Mouse (Mus musculus) testis, adult 2 months (tissue): ENCODE data around the gene Dync2h1. TPM values are rescaled to one million over a fixed set of nuclear protein-coding genes. Genes with fewer than 3 reads are reported as not detected.

Source experiments
- H3K27ac ChIP-seq: fragments of 200-500 bp; 2 replicates; pipeline ENCODE4 v1.5.1; 2012; ENCODE audit warnings: low read depth, low read length; ENCODE audit not compliant: control insufficient read depth, insufficient read depth
- H3K27me3 ChIP-seq: fragments of 200-500 bp; 2 replicates; pipeline ENCODE4 v1.6.1; 2012; ENCODE audit warnings: mild to moderate bottlenecking, low read length, moderate library complexity; ENCODE audit not compliant: control insufficient read depth, insufficient read depth
- H3K36me3 ChIP-seq: fragments of 200-500 bp; 2 replicates; pipeline ENCODE4 v1.6.1; 2012; ENCODE audit warnings: mild to moderate bottlenecking, low read length; ENCODE audit not compliant: control insufficient read depth, insufficient read depth
- H3K4me1 ChIP-seq: fragments of 200-500 bp; 2 replicates; pipeline ENCODE4 v1.6.1; 2012; ENCODE audit warnings: low read length; ENCODE audit not compliant: control insufficient read depth, insufficient read depth
- H3K4me3 ChIP-seq: fragments of 200-500 bp; 2 replicates; pipeline ENCODE4 v1.5.1; 2012; ENCODE audit warnings: low read depth, mild to moderate bottlenecking, low read length, moderate library complexity, mixed read lengths; ENCODE audit not compliant: control insufficient read depth
- CTCF ChIP-seq: fragments of 200-500 bp; IDR thresholded peaks from 2 replicates; pipeline ENCODE4 v1.5.1; 2012; ENCODE audit warnings: low read depth, mild to moderate bottlenecking, inconsistent platforms, low read length, moderate library complexity; ENCODE audit not compliant: control insufficient read depth, insufficient read depth, insufficient replicate concordance
- POLR2A ChIP-seq: fragments of 200-500 bp; IDR thresholded peaks from 2 replicates; pipeline ENCODE4 v1.6.1; 2012; ENCODE audit warnings: low read depth, mild to moderate bottlenecking, inconsistent platforms, low read length, moderate library complexity; ENCODE audit not compliant: control insufficient read depth
- polyA plus RNA-seq: library from polyadenylated mRNA; depleted of rRNA; stranded (reverse); fragments of >200 nt; gene quantifications from 2 replicates; pipeline ENCODE4 v1.2.3, GENCODE M21; 2012

Gene Dync2h1
- polyA plus RNA-seq, 1 experiment, result 12.9 TPM

GRCm38 (mm10) chr9:7173756-7174155 lies 10.5 kb downstream of the Dync2h1 start:
- H3K4me1 ChIP-seq, result peaks cover 3% of the 10 kb centered on the region; the same call in 1 of the 2 replicates
- no peak overlapping the region for H3K4me3 ChIP-seq
- TF ChIP-seq CTCF, result no peak
- TF ChIP-seq POLR2A, result no peak
- no peak overlapping the region for H3K27ac ChIP-seq
- H3K27me3 ChIP-seq, result no peaks in the 10 kb centered on the region
- H3K36me3 ChIP-seq, result no peaks in the 10 kb centered on the region; the same call in none of the 2 replicates

DNA sequence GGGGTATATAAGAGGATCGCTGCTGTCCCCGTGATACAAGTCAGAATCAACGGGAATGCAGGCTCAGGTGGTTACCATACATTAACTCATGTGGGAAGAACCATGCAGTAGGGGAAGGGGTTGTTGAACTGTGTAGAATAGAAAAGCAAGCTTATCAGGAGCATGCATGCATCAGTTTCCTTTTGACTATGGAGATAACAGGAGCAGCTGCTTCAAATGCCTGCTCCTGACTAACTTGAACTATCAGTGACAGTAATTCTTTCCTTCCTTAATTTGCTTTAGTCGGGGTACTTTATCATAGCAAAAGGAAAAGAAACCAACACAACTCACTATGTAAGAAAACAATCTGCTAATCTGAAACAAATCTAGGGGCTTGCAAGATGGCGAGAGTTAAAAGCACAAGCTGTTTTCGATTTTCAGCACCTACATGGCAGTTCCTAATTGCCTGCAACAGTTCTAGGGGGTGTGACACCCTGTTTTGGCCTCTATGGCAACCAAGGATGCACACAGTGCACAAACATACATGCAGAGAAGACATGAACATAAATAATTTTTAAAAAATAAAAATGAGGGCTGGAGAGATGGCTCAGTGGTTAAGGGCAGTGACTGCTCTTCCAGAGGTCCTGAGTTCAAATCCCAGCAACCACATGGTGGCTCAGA lies 16.8 kb downstream of the Dync2h1 start:
- H3K27me3 ChIP-seq, result no peaks in the 10 kb centered on the region
- no peak overlapping the region for H3K27ac ChIP-seq
- no peak overlapping the region for H3K4me3 ChIP-seq
- TF ChIP-seq POLR2A (no peak), CTCF (no peak)
- H3K36me3 ChIP-seq, result peaks cover 1% of the 10 kb centered on the region
- H3K4me1 ChIP-seq, result no peaks in the 10 kb centered on the region

DNA sequence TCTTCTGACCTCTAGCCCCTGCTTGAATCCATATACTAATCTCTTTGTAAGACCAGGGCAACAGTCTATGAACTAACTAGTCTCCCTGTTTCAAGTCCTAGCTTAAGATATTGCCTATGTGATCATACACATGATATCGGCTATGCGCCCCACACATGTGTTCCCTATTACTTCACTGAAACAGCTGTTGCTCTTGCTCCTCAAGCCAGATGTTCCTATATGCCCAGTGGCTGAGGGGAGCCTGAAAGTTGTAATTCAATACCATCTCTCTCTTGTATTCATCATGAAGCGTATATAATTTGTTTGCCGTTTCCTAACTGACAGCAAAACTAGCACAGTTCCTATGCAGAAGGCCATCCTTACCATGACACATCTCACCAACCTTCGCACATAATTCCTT lies 23.6 kb downstream of the Dync2h1 start:
- TF ChIP-seq POLR2A, result no peak
- Histone ChIP-seq H3K36me3 (peaks cover 3% of the 10 kb centered on the region), H3K27ac (no peak overlapping the region), H3K4me1 (no peaks in the 10 kb centered on the region), H3K4me3 (no peak overlapping the region), H3K27me3 (no peaks in the 10 kb centered on the region)

GRCm38 (mm10) chr9:7159718-7160117 lies 24.5 kb downstream of the Dync2h1 start:
- TF ChIP-seq POLR2A, result no peak
- no peak for TF ChIP-seq CTCF
- H3K27me3 ChIP-seq, result no peaks in the 10 kb centered on the region
- H3K4me1 ChIP-seq, result no peaks in the 10 kb centered on the region
- no peak overlapping the region for H3K4me3 ChIP-seq
- peaks cover 3% of the 10 kb centered on the region; the same call in 1 of the 2 replicates for H3K36me3 ChIP-seq
- no peak overlapping the region for H3K27ac ChIP-seq

- Histone ChIP-seq H3K27ac (no peak overlapping the region), H3K27me3 (no peaks in the 10 kb centered on the region), H3K36me3 (peaks cover 3% of the 10 kb centered on the region; the same call in 1 of the 2 replicates), H3K4me3 (no peak overlapping the region), H3K4me1 (no peaks in the 10 kb centered on the region)
- no peak for TF ChIP-seq POLR2A
- no peak for TF ChIP-seq CTCF
Observed at GRCm38 (mm10) chr9:7158605-7159004, 25.6 kb downstream of the Dync2h1 start.

DNA sequence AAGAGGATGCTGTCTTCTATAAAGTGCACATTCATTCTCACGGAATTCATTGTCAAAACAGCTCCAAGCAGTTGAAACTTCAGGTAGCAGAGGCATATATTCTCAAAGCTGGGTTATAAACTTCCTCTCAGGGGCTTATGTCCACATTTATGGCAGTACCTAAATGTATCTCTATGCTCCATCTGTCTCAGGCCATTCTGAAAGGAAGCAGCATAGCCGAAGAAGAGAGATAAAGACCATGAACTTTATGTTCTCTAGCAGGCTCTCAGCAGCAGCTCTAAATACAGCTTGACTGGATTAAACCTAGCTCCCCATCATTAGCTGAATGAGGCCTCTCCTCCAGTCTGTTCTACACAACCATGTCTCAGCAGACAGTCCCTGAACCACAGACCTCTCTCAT lies 29.9 kb downstream of the Dync2h1 start:
- Histone ChIP-seq H3K4me3 (no peak overlapping the region), H3K27me3 (no peaks in the 10 kb centered on the region), H3K27ac (no peak overlapping the region), H3K36me3 (no peaks in the 10 kb centered on the region; the same call in 1 of the 2 replicates), H3K4me1 (no peaks in the 10 kb centered on the region)
- no peak for TF ChIP-seq POLR2A
- no peak for TF ChIP-seq CTCF

DNA sequence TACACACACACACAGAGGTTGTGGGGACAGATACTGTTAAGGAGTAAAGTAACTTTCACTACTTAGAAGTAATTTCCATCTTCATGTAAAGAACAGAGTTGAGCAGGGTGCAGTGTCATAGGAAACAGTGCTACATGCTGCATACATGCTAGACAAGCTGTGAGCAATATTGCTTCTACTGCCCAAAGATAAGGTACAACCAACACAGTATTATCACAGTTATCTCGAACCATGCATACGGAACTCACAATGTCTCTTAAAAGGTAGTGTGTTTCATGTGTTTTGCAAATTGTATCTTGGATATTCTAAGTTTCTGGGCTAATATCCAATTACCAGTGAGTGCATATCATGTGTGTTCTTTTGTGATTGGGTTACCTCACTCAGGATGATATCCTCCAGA lies 61.4 kb downstream of the Dync2h1 start:
- TF ChIP-seq POLR2A, result no peak
- no peak for TF ChIP-seq CTCF
- Histone ChIP-seq H3K4me1 (no peaks in the 10 kb centered on the region), H3K4me3 (no peak overlapping the region), H3K27ac (no peak overlapping the region), H3K36me3 (no peaks in the 10 kb centered on the region), H3K27me3 (no peaks in the 10 kb centered on the region)
